In the genomic region with DNA sequence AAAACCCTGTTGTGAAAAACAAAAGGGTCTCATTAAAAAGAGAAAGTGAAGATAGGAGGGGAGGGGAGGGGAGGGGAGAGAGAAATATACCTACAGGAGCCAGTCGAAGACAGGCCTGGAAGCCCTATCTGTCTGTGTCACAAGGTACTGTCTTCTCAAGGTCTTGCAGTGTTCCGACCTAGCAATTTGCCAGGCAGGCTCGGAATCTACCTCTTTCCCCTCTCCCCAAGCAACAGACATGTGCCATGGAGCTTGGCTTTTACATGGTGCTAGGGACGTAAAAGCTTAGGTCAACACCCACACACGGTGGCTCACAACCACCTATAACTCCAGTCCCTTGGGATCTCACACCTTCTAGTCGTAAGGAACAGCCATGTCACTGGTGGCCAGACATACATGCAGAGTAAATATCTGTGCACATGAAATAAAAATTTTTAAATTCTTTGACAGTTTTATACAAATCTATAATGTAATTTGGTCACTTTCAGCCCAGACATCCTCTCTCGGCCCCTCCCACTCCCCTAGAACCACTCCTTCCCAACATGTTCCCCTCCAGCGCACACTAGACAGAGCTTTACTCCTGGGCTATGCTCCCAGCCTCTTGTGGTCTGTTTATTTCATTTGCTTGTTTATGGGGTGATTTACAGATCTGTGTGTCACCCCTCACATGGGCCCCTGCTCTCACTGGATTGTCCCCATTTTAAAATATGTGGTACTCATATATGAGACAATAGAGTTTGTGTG, we compare ENCODE assay signal across 15 mouse cellular contexts.
"Had no signal": no experiment of that assay in that cellular context is flagged by ENCODE, and none has a peak within 500 bp of the region (broad histone marks: within the 10 kb centered on the region; RNA-seq: fewer than 3 reads in every experiment).

No protein-coding gene starts in this region.

- H3K27ac ChIP-seq: limb, embryonic 15.5 days; liver, embryonic 12.5 days; midbrain, embryonic 12.5 days; neural tube, embryonic 13.5 days had no signal

- ATAC-seq: liver, embryonic 12.5 days; midbrain, embryonic 16.5 days had no signal

- H3K4me3 ChIP-seq: limb, embryonic 15.5 days; liver, embryonic 12.5 days; midbrain, embryonic 12.5 days; neural tube, embryonic 13.5 days had no signal

- H3K9me3 ChIP-seq: limb, embryonic 15.5 days; liver, embryonic 12.5 days; midbrain, embryonic 12.5 days; neural tube, embryonic 13.5 days had no signal

- H3K9ac ChIP-seq: limb, embryonic 15.5 days; liver, embryonic 12.5 days; midbrain, embryonic 12.5 days; neural tube, embryonic 13.5 days had no signal

- H3K4me2 ChIP-seq: limb, embryonic 15.5 days; liver, embryonic 12.5 days; midbrain, embryonic 12.5 days; neural tube, embryonic 13.5 days had no signal

- DNase-seq: kidney, adult 9 months; kidney, postnatal 36 days; layer of hippocampus, adult 9-11 months; layer of hippocampus, postnatal 36 days; lung, postnatal 10 days; retina, postnatal 1 day; right cerebral cortex, postnatal 4 days; spleen, adult 18-20 months; thymus, adult 18-20 months; thymus, postnatal 14 days had no signal

- H3K27me3 ChIP-seq: limb, embryonic 15.5 days; liver, embryonic 12.5 days; neural tube, embryonic 13.5 days had no signal
